Mouse (Mus musculus): ENCODE results near the gene Gmnn.
"Not testable (repeated sequence)": the region's sequence is repeated elsewhere in the genome, so short reads cannot be mapped to it uniquely, and the experiment has no call there.

Gene Gmnn

GRCm38 (mm10) chr13:24761403-24762227 lies at the start of gene Gmnn:
Gmnn (minus strand) TSS chr13:24761923.
- peak; percentile 92 to 95 for DNase-seq

GRCm38 (mm10) chr13:24806079-24806478 lies 44.4 kb upstream of the Gmnn start:
- DNase-seq: no peak

- no peak for DNase-seq
Measured at GRCm38 (mm10) chr13:24803196-24803595, 41.5 kb upstream of the Gmnn start.

GRCm38 (mm10) chr13:24802131-24802691 lies 40.5 kb upstream of the Gmnn start:
- DNase-seq: peak; percentile 22 to 49

- peak in 1 of 2 experiments; percentile 79 for DNase-seq
Measured at GRCm38 (mm10) chr13:24801308-24801921, 39.7 kb upstream of the Gmnn start, which contains the start of gene BC005537. BC005537 (plus strand) TSS chr13:24801657.

GRCm38 (mm10) chr13:24800674-24801307 lies 39.1 kb upstream of the Gmnn start:
- peak; percentile 97 to 98 for DNase-seq

GRCm38 (mm10) chr13:24799925-24800673 lies 38.4 kb upstream of the Gmnn start:
- DNase-seq: peak; percentile 49

- no peak for DNase-seq
Measured at GRCm38 (mm10) chr13:24799378-24799777, 37.7 kb upstream of the Gmnn start.

GRCm38 (mm10) chr13:24798686-24799085 lies 37.0 kb upstream of the Gmnn start:
- no peak for DNase-seq

- no peak for DNase-seq
Measured at GRCm38 (mm10) chr13:24792411-24793045, 30.8 kb upstream of the Gmnn start.

GRCm38 (mm10) chr13:24791349-24791748 lies 29.6 kb upstream of the Gmnn start:
- no peak for DNase-seq

- no peak for DNase-seq
Measured at GRCm38 (mm10) chr13:24787477-24787876, 25.8 kb upstream of the Gmnn start.

- DNase-seq: peak; percentile 64 to 77
Measured at GRCm38 (mm10) chr13:24786014-24786490, 24.3 kb upstream of the Gmnn start.

- DNase-seq: no peak
Measured at GRCm38 (mm10) chr13:24781916-24782315, 20.2 kb upstream of the Gmnn start.

GRCm38 (mm10) chr13:24778706-24779380 lies 17.1 kb upstream of the Gmnn start:
- DNase-seq: peak in 1 of 2 experiments; percentile 23

GRCm38 (mm10) chr13:24778026-24778425 lies 16.3 kb upstream of the Gmnn start:
- no peak for DNase-seq

- DNase-seq: peak; percentile 36 to 39
Measured at GRCm38 (mm10) chr13:24776146-24776844, 14.6 kb upstream of the Gmnn start.

GRCm38 (mm10) chr13:24771482-24771881 lies 9.8 kb upstream of the Gmnn start:
- DNase-seq: not testable (repeated sequence)

- not testable (repeated sequence) for DNase-seq
Measured at GRCm38 (mm10) chr13:24767809-24768208, 6.1 kb upstream of the Gmnn start.

- DNase-seq: no peak
Measured at GRCm38 (mm10) chr13:24762254-24762653, 531 bp upstream of the Gmnn start.

GRCm38 (mm10) chr13:24761083-24761402 lies 680 bp downstream of the Gmnn start:
- no peak for DNase-seq
